Mouse (Mus musculus) urinary bladder, adult 2 months (tissue): ENCODE data around the gene Coro2b. TPM values are rescaled to one million over a fixed set of nuclear protein-coding genes. Genes with fewer than 3 reads are reported as not detected.

ENCODE experiments used
- DNase-seq: peaks from one replicate; pipeline ENCODE4 v3.0.0; 2022; ENCODE audit warnings: low spot score
- polyA plus RNA-seq: library from polyadenylated mRNA; depleted of rRNA; stranded (reverse); fragments of >200 nt; gene quantifications from 2 replicates; pipeline ENCODE4 v1.2.3, GENCODE M21; 2012

Coro2b gene
- polyA plus RNA-seq, 1 experiment = 4.9 TPM

GRCm38 (mm10) chr9:62437446-62437845, 99.4 kb downstream of the Coro2b start:
- no peak for DNase-seq

GRCm38 (mm10) chr9:62435613-62436318, 101.1 kb downstream of the Coro2b start:
- DNase-seq = no peak

GRCm38 (mm10) chr9:62432261-62433060, 104.4 kb downstream of the Coro2b start:
- DNase-seq = no peak

- no peak for DNase-seq
These were observed 106.1 kb downstream of the Coro2b start for GRCm38 (mm10) chr9:62430741-62431140.

- no peak for DNase-seq
These were observed 109.8 kb downstream of the Coro2b start for GRCm38 (mm10) chr9:62427010-62427409.

- DNase-seq = no peak
These were observed 110.3 kb downstream of the Coro2b start for GRCm38 (mm10) chr9:62426531-62426930.

- no peak for DNase-seq
These were observed 110.8 kb downstream of the Coro2b start for GRCm38 (mm10) chr9:62426021-62426420.

GRCm38 (mm10) chr9:62425265-62425664, 111.6 kb downstream of the Coro2b start:
- DNase-seq = no peak

GRCm38 (mm10) chr9:62423871-62424270, 113.0 kb downstream of the Coro2b start:
- DNase-seq = no peak

GRCm38 (mm10) chr9:62422926-62423325, 113.9 kb downstream of the Coro2b start:
- DNase-seq = no peak

- DNase-seq = no peak
These were observed 114.9 kb downstream of the Coro2b start for GRCm38 (mm10) chr9:62421911-62422310.

GRCm38 (mm10) chr9:62421027-62421426, 115.8 kb downstream of the Coro2b start:
- peak; percentile 76 for DNase-seq

- no peak for DNase-seq
These were observed 116.5 kb downstream of the Coro2b start for GRCm38 (mm10) chr9:62420261-62420917.

- DNase-seq = no peak
These were observed 118.1 kb downstream of the Coro2b start for GRCm38 (mm10) chr9:62418742-62419141.

GRCm38 (mm10) chr9:62407357-62408146, 129.3 kb downstream of the Coro2b start:
- no peak for DNase-seq

GRCm38 (mm10) chr9:62406423-62407013, 130.3 kb downstream of the Coro2b start:
- DNase-seq = no peak

GRCm38 (mm10) chr9:62401589-62401988, 135.3 kb downstream of the Coro2b start:
- DNase-seq = no peak

- DNase-seq = no peak
These were observed 136.2 kb downstream of the Coro2b start for GRCm38 (mm10) chr9:62400531-62401170.

- no peak for DNase-seq
These were observed 142.7 kb downstream of the Coro2b start for GRCm38 (mm10) chr9:62394163-62394562.

- DNase-seq = no peak
These were observed 143.3 kb downstream of the Coro2b start for GRCm38 (mm10) chr9:62393531-62393930.

GRCm38 (mm10) chr9:62389735-62390134, 147.1 kb downstream of the Coro2b start:
- no peak for DNase-seq
